Mouse (Mus musculus): ENCODE results near the gene Ufm1.

The Ufm1 gene

DNA sequence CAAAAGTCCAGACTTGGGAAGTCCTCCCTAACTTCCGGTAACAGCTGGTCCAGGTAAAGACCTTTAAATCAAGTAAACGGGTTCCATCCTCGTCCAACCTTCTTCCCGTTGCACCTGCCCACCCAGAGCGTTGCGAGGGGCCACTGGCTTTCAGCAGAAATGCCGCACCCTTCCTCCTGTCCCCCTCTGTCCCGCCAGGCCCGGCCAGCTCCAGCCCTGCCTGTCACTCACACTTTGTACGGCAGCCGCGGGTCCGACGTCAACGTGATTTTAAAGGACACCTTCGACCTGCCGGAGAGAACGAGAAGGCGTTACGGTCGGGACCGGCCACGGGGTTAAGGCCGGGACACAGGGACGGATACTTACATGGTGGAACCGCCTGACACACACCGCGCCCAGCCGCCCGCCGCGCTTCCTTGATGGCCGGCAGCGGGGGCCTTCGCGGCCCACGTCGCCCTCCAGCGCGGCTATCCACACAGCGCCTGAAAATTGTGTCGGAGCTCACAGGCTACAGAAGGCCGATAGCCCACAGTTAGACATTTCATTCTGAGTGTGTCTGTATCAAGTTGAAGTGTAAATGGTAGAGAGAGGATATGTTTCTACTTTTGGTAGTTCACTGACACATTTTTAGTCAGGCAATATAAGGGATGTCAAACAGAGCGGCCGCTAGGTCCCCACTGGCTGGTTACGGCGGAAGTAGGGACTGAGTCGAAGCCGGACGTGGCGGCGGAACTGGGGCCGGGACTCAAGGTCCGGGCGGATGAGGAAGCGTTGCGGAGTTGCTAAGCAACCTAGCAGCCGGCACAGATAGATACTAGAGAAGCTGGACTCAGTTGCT lies at the start of gene Ufm1:
Gene Ufm1 (minus strand): TSS at position 448 of the 838 bp plus-strand sequence.
- DNase-seq (ENCODE audit: low read depth, low spot score): peak; percentile 98

DNA sequence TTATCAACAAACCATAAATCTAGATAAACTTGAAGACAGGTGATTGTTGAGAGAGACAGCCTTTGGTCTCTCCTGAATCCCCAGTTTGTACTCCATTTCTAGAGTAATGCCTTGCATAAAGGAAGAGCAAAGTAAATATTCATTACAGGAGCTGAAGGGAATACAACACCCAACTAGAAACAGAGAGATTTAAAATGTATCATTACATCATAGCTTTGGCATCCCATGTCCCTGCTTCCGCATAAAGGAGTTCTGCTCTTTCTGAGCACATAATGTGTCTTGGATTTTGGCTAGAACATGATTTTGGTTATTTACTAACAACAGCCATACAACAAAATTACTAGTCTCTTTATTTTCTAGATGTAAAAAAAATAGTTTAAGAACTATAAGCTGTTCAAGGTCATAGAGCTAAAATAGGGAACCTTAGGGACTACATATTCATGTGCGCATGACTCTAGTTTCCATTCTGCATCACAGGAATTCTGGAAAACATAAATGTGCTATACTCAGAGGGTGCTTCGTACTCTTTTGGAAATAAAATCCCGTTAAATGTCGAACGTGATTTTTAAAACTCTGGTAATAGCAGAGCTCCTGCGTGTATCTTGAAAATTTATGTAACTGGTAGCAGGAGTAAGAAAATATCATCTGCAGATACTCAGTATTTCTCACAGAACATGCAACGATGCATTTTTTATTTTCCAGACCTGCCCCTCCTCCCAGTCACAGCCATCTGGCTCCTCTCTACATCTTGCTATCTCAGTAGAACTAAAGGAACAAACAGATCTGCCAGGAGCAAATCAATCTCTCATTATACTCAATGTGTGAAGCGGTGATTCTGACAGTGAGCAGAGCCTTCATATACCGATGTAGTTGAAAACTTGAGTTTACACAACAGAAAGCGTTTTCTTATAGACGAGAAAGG lies 27.2 kb upstream of the Ufm1 start:
- DNase-seq (ENCODE audit: low read depth, low spot score): no peak

- no peak for DNase-seq (ENCODE audit: low read depth, low spot score)
Measured at GRCm38 (mm10) chr3:53871596-53871995, 8.0 kb upstream of the Ufm1 start.

GRCm38 (mm10) chr3:53870482-53870881 lies 6.9 kb upstream of the Ufm1 start:
- DNase-seq (ENCODE audit: low read depth, low spot score): no peak

DNA sequence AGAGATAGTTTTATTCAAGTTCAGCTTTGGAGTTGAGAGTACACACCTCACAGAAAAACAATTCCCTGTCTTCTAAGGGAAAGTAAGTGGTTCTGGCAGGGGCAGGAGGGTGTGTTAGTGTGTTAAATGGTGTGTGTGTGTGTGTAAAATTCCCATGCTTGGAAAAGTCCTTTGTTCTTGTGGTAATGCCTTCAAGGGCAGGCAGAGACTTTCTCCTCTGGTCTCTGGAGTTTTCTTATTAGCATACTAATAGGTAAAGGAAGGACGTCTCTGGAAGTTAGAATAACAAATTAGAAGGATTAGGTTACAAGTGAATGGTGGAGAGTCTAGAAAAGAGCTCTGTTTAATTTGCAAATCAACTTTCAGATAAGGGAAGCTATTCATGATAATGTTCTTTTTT lies 5.6 kb upstream of the Ufm1 start:
- DNase-seq (ENCODE audit: low read depth, low spot score): no peak

- no peak for DNase-seq (ENCODE audit: low read depth, low spot score)
Measured at GRCm38 (mm10) chr3:53868212-53868611, 4.6 kb upstream of the Ufm1 start.

DNA sequence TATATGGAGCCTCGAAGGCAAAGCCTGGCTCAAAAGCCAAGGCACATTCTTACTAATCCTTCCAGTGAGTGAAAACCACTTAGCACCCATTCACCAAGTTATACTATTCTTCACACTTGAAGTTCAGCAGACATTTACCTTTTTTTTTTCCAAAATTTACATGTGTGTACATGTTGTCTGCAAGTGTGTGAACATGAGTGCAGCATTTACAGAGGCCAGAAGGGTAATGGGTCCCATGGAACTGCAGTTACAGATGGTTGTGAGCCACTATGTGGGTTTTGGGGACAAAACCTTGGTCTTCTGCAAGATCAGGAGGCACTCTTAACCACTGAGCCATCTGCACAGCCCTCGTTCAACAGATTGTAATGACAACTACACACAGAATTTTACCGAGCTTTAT lies 8.8 kb downstream of the Ufm1 start:
- DNase-seq (ENCODE audit: low read depth, low spot score): no peak

DNA sequence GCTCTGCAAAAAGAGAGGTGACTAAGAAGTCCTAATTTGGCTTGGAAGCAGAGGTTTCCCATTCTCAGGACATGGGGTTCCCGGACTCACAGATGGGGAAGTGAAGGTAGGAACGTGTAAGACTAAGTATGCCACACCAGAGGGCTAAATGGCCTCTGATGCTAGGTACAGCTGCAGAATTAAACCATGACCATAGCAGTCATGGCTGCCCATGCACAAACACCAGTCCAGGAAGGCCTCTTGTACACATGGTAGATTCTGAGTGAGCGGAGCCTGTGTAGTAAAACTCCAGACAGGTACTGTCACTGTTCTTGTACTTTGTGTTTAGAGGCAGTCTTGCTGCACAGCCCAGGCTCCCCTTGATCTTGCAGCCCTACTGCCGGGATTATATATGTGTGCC lies 9.4 kb downstream of the Ufm1 start:
- DNase-seq (ENCODE audit: low read depth, low spot score): no peak

- DNase-seq (ENCODE audit: low read depth, low spot score): no peak
Measured at GRCm38 (mm10) chr3:53848262-53848661, 15.4 kb downstream of the Ufm1 start.

DNA sequence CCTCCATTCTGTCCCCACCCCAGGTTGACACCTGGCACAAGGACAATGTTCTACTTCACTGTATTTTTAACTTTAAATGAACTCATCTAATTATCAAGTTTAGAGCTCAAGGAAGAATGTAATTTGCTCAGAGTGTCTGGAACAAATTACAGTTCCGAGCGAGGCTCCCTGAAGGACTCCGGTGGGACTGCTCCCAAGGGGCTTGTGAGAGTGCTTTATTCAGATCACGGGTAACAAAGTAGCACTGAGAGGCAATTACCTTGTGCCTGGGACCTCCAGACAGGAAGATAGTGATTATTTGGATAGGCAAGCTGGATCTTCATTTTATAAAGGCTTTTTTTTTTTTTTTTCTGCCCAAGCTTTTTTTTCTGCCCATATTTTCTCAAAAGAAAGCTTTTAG lies 15.9 kb downstream of the Ufm1 start:
- no peak for DNase-seq (ENCODE audit: low read depth, low spot score)

DNA sequence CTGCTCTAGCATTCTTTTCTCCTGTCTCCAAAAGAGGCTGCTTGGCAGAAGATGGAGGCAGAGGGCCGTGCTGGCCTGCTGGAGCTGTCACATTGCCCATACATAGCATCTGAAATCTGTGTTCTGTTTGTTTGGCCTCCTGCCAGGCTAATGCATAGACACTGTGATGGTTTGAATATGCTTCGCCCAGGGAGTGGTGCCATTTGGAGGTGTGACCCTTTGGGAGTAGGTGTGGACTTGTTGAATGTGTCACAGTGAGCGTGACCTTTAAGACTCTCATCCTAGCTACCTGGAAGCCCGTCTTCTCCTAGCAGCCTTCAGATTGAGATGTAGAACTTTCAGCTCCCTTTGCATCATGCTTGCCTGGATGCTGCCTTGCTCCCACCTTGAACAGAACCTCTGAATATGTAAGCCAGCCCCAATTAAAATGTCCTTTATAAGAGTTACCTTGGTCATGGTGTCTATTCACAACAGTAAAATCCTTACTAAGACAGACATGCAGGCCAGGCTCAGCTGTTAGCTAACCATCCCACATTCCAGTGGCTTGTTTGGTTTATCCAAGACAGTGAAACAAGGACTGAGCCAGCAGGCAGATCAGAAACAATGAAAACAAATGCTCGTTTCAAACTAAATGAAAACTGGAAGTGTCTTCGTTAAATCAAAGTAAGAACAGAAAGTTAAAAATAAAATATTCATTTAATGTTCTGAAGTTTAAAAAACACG lies 17.3 kb downstream of the Ufm1 start:
- DNase-seq (ENCODE audit: low read depth, low spot score): no peak

DNA sequence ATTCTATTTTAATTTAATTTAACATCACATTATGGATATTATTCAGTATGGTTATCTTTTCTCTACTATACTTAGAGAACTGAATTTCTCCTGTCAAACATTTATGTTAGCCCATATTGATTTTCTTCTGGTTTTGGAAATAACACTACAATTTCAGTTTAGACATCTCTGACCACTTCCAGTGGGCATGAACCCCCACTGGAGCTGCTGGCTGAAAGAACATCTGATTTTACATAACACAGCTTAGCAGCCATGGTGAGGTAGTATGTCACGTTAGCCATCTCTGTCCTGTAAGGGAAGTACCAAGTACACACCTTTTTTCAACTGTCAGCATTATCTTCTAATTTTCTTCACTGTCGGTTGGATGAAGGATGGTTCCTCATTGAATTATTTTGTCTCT lies 18.8 kb downstream of the Ufm1 start, which contains the start of gene Gm10985:
Gene Gm10985 (plus strand): TSS at position 301 of the 400 bp plus-strand sequence.
- no peak for DNase-seq (ENCODE audit: low read depth, low spot score)

- peak; percentile 12 for DNase-seq (ENCODE audit: low read depth, low spot score)
Measured at GRCm38 (mm10) chr3:53834238-53834637, 29.4 kb downstream of the Ufm1 start.

DNA sequence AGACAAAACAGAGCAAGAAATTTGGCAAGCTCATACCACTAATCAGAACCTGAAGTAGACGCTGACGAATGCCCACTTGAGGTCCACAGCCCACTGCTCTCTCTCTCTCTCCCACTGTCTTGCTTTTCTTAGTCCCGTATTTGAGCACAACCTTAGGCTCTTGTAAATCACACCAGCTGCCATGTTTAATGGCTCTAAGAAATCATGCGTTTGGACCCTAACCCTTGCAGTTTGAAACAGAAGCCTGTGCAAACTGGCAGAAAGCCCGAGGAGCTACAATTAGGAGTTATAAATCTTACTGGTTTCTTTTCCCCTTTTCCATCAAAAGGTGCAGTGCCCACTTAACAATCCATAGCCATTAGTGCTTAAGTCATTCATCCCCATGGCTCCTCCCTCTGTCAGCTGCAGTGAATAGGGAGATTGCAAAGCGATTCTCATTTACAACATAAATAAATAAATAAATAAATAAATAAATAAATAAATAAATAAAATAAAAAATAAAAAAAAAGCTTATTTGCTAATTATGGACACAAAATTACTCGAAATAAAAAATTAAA lies 50.1 kb downstream of the Ufm1 start:
- DNase-seq (ENCODE audit: low read depth, low spot score): no peak

Data from 3T3-L1 (cell line).